ENCODE assay signal across 8 mouse cellular contexts in genomic region chr14:57423432-57424211, GRCm38 (mm10). TPM values are rescaled to one million over a fixed set of nuclear protein-coding genes. Genes with fewer than 3 reads are reported as not detected.
DNase-seq lines count a peak whose midpoint lies in the region; ATAC-seq lines count a peak whose summit lies in the region.

TSS of gene Ift88 (plus strand) at chr14:57424062.

- peak; percentile 95 for ATAC-seq in heart, embryonic 14.5 days (ENCODE audit: insufficient number of reproducible peaks, insufficient read depth, low FRiP score, low read depth)
- peak; percentile 99 for ATAC-seq in liver, embryonic 13.5 days (ENCODE audit: low read depth)
- ATAC-seq in stomach, embryonic 16.5 days (ENCODE audit: insufficient read depth, low FRiP score): peak; percentile 99

- H3K27ac ChIP-seq in heart, embryonic 14.5 days (replicated peaks in 1 of 2; ENCODE audit: control insufficient read depth in 1 of 2, insufficient read depth in 1 of 2, low read depth in 2 of 2, low read length in 2 of 2): peak within 1 kb of the TSS in 1 of 2 experiments; percentile 47; a peak in 1 of 4 replicates
- H3K27ac ChIP-seq in liver, embryonic 13.5 days: no peak within 1 kb of the TSS
- H3K27ac ChIP-seq in stomach, embryonic 16.5 days (ENCODE audit: low read length): no peak within 1 kb of the TSS

- peak within 1 kb of the TSS; percentile 57 to 92 for H3K4me3 ChIP-seq in heart, embryonic 14.5 days (ENCODE audit: control insufficient read depth in 1 of 2, insufficient read depth in 1 of 2, low read depth in 1 of 2, low read length in 2 of 2)
- H3K4me3 ChIP-seq in liver, embryonic 13.5 days (replicated peaks): peak within 1 kb of the TSS; percentile 87
- H3K4me3 ChIP-seq in stomach, embryonic 16.5 days (replicated peaks; ENCODE audit: low read length): peak within 1 kb of the TSS; percentile 96

- no peaks in the 10 kb centered on the region for H3K4me1 ChIP-seq in heart, embryonic 14.5 days (ENCODE audit: control insufficient read depth in 2 of 2, insufficient read depth in 2 of 2, low read length in 2 of 2)
- peaks cover 14% of the 10 kb centered on the region for H3K4me1 ChIP-seq in liver, embryonic 13.5 days (replicated peaks)
- H3K4me1 ChIP-seq in stomach, embryonic 16.5 days (ENCODE audit: control insufficient read depth, insufficient read depth, low read length): 0 out of 2 replicates have a peak, but pooled peaks cover 2% of the 10 kb centered on the region

- H3K36me3 ChIP-seq in heart, embryonic 14.5 days (ENCODE audit: control insufficient read depth, insufficient read depth, low read length): no peaks in the 10 kb centered on the region
- no peaks in the 10 kb centered on the region for H3K36me3 ChIP-seq in liver, embryonic 13.5 days
- no peaks in the 10 kb centered on the region for H3K36me3 ChIP-seq in stomach, embryonic 16.5 days (ENCODE audit: control insufficient read depth, insufficient read depth, low read length)

- H3K4me2 ChIP-seq in heart, embryonic 14.5 days (ENCODE audit: low read length): peak within 1 kb of the TSS; percentile 91
- H3K4me2 ChIP-seq in liver, embryonic 13.5 days: peak within 1 kb of the TSS; percentile 89
- H3K4me2 ChIP-seq in stomach, embryonic 16.5 days (ENCODE audit: low read depth, low read length): peak within 1 kb of the TSS; percentile 73

- DNase-seq in CD4-positive, CD25-positive, alpha-beta regulatory T cell, adult 2 months (ENCODE audit: low read depth, low spot score): peak; percentile 87
- peak; percentile 66 for DNase-seq in c-Kit-negative CD71-positive TER-119-positive erythroid progenitor cells, embryonic 14.5 days (ENCODE audit: low read depth, low spot score)
- peak; percentile 83 for DNase-seq in fibroblast of lung, adult 2 months (ENCODE audit: low read depth)
- DNase-seq in kidney, postnatal 14 days: peak; percentile 95
- DNase-seq in liver, embryonic 13.5 days: peak; percentile 81
- DNase-seq in neural tube, embryonic 10.5 days (ENCODE audit: extremely low spot score, low spot score): peak; percentile 97

- H3K9me3 ChIP-seq in heart, embryonic 14.5 days (ENCODE audit: control insufficient read depth, low read length): no peaks in the 10 kb centered on the region
- no peaks in the 10 kb centered on the region for H3K9me3 ChIP-seq in liver, embryonic 13.5 days (replicated peaks)
- H3K9me3 ChIP-seq in stomach, embryonic 16.5 days (replicated peaks; ENCODE audit: control insufficient read depth, low read length): no peaks in the 10 kb centered on the region

- no peaks in the 10 kb centered on the region for H3K27me3 ChIP-seq in heart, embryonic 14.5 days (ENCODE audit: control insufficient read depth, insufficient read depth, low read length)
- H3K27me3 ChIP-seq in liver, embryonic 13.5 days: peaks cover 4% of the 10 kb centered on the region; the same call in 1 of the 2 replicates
- H3K27me3 ChIP-seq in stomach, embryonic 16.5 days (ENCODE audit: control insufficient read depth, insufficient read depth, low read length): no peaks in the 10 kb centered on the region

- 6% methylated on average over 33 of the region's 42 CpGs for WGBS in heart, embryonic 14.5 days
- WGBS in liver, embryonic 13.5 days (ENCODE audit: insufficient replicate concordance): 3% methylated on average over 42 of the region's 42 CpGs
- WGBS in stomach, embryonic 16.5 days: 2% methylated on average over 42 of the region's 42 CpGs

- peak within 1 kb of the TSS; percentile 85 for H3K9ac ChIP-seq in heart, embryonic 14.5 days (ENCODE audit: low read length)
- peak within 1 kb of the TSS; percentile 81 for H3K9ac ChIP-seq in liver, embryonic 13.5 days
- peak within 1 kb of the TSS; percentile 92 for H3K9ac ChIP-seq in stomach, embryonic 16.5 days (ENCODE audit: low read length)

RNA-seq across cellular contexts. Expression of gene Ift88, which starts in this region (rescaled TPM):
- polyA plus RNA-seq in heart, embryonic 14.5 days (2014; fragmentation: Nextera tagmentation; extraction: Ambion mirVana): 5.4 and 6.8 TPM in 2 replicates
- 1.6 and 1.7 TPM in 2 replicates for polyA plus RNA-seq in liver, embryonic 13.5 days (2015; fragmentation: Nextera tagmentation; extraction: Ambion mirVana)
- polyA plus RNA-seq in stomach, embryonic 16.5 days (2015; fragmentation: Nextera tagmentation; extraction: Ambion mirVana): 8.2 and 12.2 TPM in 2 replicates
